Mouse (Mus musculus) gastrocnemius, postnatal 36 days (tissue): Measurements from ENCODE around the gene Erfe. TPM values are rescaled to one million over a fixed set of nuclear protein-coding genes. Genes with fewer than 3 reads are reported as not detected.

Source experiments
- DNase-seq, 2 experiments: peaks; one replicate each; pipeline ENCODE4 v3.0.0; 2022
- intact Hi-C: fragments of 180-260 bp; cut with DNase I; formaldehyde crosslinking; loops from one replicate; pipeline ENCODE4 v1.15.1; 2025
- total RNA-seq, 2 experiments: library from RNA; stranded (reverse); gene quantifications; 2 replicates each; pipeline ENCODE4 v1.2.3; 2021

The Erfe gene
- total RNA-seq, 2 experiments from 2014 or later = 1.8 to 2.1 TPM

- intact Hi-C loops = loop anchor here (5.0 kb wide), 1 partner anchor 327 kb away; no protein-coding TSS in a partner anchor
- no peak for DNase-seq
These were observed 53.8 kb downstream of the Erfe start for GRCm38 (mm10) chr1:91419862-91420600.

DNA sequence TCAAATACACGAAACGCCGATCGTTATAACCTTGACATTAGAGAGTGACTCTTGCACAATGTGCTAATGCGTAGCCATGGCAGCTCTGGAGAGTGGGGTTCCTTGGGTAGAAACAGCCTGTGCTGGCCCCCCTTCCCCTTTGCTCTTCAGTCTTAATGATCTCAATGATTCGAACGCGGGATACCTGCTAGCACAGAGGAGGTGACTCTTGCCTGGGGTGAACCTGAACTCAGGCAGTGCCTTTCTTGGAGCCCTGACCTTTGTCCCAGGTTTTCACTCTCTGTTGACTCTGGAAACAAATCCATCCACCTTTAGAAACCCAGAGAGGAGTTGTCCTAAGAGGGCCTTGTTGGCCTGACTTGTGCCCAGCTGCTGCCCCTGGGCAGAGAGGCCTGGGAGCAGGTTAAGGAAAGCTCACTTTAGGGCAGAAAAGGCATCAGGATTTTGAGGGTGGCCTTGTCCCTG is 54.4 kb downstream of the Erfe start:
- no peak for DNase-seq
- intact Hi-C loops = no loop called here

Other genes starting within 250 kb of the Erfe start
- gene Rbm44, start 221.3 kb upstream of the Erfe start, total RNA-seq = not detected
- gene Ramp1, start 186.6 kb upstream of the Erfe start, total RNA-seq = 10 to 100 TPM; 21.1 to 23.7 TPM
- 10 to 100 TPM; 56.1 to 58.7 TPM for gene Ube2f, start 116.1 kb upstream of the Erfe start, total RNA-seq
- gene Scly, start 68.1 kb upstream of the Erfe start, total RNA-seq = 10 to 100 TPM in 1 of 2 experiments, 1 to 10 TPM in 1; 9.4 to 12.1 TPM
- gene Espnl, start 44.4 kb upstream of the Erfe start, total RNA-seq = under 1 TPM; 0.05 to 0.10 TPM
- gene Klhl30, start 15.4 kb upstream of the Erfe start, total RNA-seq = 10 to 100 TPM; 55.0 to 66.7 TPM
- 10 to 100 TPM; 33.2 TPM for gene Ilkap, start 32.4 kb downstream of the Erfe start, total RNA-seq
- 1 to 10 TPM; 7.5 to 7.9 TPM for gene Hes6, start 47.6 kb downstream of the Erfe start, total RNA-seq
- gene Per2, start 92.9 kb downstream of the Erfe start, total RNA-seq = 1 to 10 TPM; 6.7 to 9.9 TPM
- 1 to 10 TPM; 2.7 to 3.4 TPM for gene Traf3ip1, start 128.2 kb downstream of the Erfe start, total RNA-seq
- 10 to 100 TPM; 11.9 to 12.7 TPM for gene Asb1, start 174.1 kb downstream of the Erfe start, total RNA-seq